Mouse (Mus musculus) adrenal gland, postnatal 14 days (tissue): ENCODE results near the gene Znhit2. TPM values are rescaled to one million over a fixed set of nuclear protein-coding genes. Genes with fewer than 3 reads are reported as not detected.
A peak's percentile ranks its signal among the peaks of the same experiment; 100 is the strongest.

Experiments used
- DNase-seq: peaks from one replicate; pipeline ENCODE4 v3.0.0; 2021; ENCODE audit warnings: mixed read lengths
- microRNA-seq, 2 experiments: library from miRNA; unstranded; fragments of <30 nt; microRNA quantifications; one replicate each; pipeline ENCODE4 v1.2.0; 2021
- total RNA-seq: library from RNA; stranded (reverse); gene quantifications from 2 replicates; pipeline ENCODE4 v1.2.3, GENCODE M21; 2021

Znhit2 gene
- total RNA-seq, 1 experiment from 2014 or later: 25.3 TPM

GRCm38 (mm10) chr19:6071261-6071660, 10.3 kb downstream of the Znhit2 start:
- no peak for DNase-seq

- no peak for DNase-seq
These were observed 12.9 kb downstream of the Znhit2 start for GRCm38 (mm10) chr19:6073889-6074288.

- peak; percentile 90 for DNase-seq
These were observed 15.8 kb downstream of the Znhit2 start, which contains the start of gene Vps51 for GRCm38 (mm10) chr19:6076564-6077393. Gene Vps51 (minus strand): TSS chr19:6077231.

GRCm38 (mm10) chr19:6079983-6080480, 19.0 kb downstream of the Znhit2 start, which contains the start of gene Tmem262:
Gene Tmem262 (plus strand): TSS chr19:6080033.
- DNase-seq: no peak

GRCm38 (mm10) chr19:6082156-6082555, 21.2 kb downstream of the Znhit2 start, which contains the start of gene Gm28374:
Gene Gm28374 (minus strand): TSS chr19:6082256.
- no peak for DNase-seq

- peak; percentile 96 for DNase-seq
These were observed 23.7 kb downstream of the Znhit2 start, which contains the start of the genes Zfpl1 and Cdca5 for GRCm38 (mm10) chr19:6084478-6085248. Gene Zfpl1 (minus strand): TSS chr19:6084956. Gene Cdca5 (plus strand): TSS chr19:6084983.

GRCm38 (mm10) chr19:6085417-6085879, 24.5 kb downstream of the Znhit2 start:
- peak; percentile 80 for DNase-seq

GRCm38 (mm10) chr19:6088841-6089240, 27.8 kb downstream of the Znhit2 start:
- DNase-seq: no peak

GRCm38 (mm10) chr19:6094119-6094518, 33.1 kb downstream of the Znhit2 start, which contains the start of gene AC131692.1:
Gene AC131692.1 (plus strand): TSS chr19:6094419.
- no peak for DNase-seq

- DNase-seq: peak; percentile 45
These were observed 36.9 kb downstream of the Znhit2 start for GRCm38 (mm10) chr19:6097847-6098246.

- no peak for DNase-seq
These were observed 40.2 kb downstream of the Znhit2 start for GRCm38 (mm10) chr19:6101186-6101585.

- DNase-seq: no peak
These were observed 41.3 kb downstream of the Znhit2 start for GRCm38 (mm10) chr19:6102169-6102853.

- no peak for DNase-seq
These were observed 43.5 kb downstream of the Znhit2 start for GRCm38 (mm10) chr19:6104476-6104875.

GRCm38 (mm10) chr19:6105586-6105985, 44.6 kb downstream of the Znhit2 start, which contains the start of gene Naaladl1:
Gene Naaladl1 (plus strand): TSS chr19:6105782.
- DNase-seq: no peak

Small RNA genes within 50 kb of the gene (microRNA-seq; reads per million reads assigned to microRNA genes)
- gene Mir6988: 0.43 to 0.76 reads per million in 2 experiments

Other genes starting within 250 kb of the Znhit2 start
- 26.0 and 34.5 TPM in 2 replicates for gene Frmd8, start 185.9 kb upstream of the Znhit2 start, total RNA-seq
- gene Slc25a45, start 183.4 kb upstream of the Znhit2 start, total RNA-seq: 14.7 and 16.5 TPM in 2 replicates
- gene Tigd3, start 167.0 kb upstream of the Znhit2 start, total RNA-seq: 1.4 and 1.7 TPM in 2 replicates
- gene Dpf2, start 148.2 kb upstream of the Znhit2 start, total RNA-seq: 118 and 119 TPM in 2 replicates
- gene Cdc42ep2, start 136.4 kb upstream of the Znhit2 start, total RNA-seq: 9.6 and 9.7 TPM in 2 replicates
- 24.6 and 28.4 TPM in 2 replicates for gene Pola2, start 97.0 kb upstream of the Znhit2 start, total RNA-seq
- gene Slc22a20, start 75.0 kb upstream of the Znhit2 start, total RNA-seq: not detected in 2 replicates
- 28.5 and 41.5 TPM in 2 replicates for gene Capn1, start 45.3 kb upstream of the Znhit2 start, total RNA-seq
- 53.2 and 54.8 TPM in 2 replicates for gene Syvn1, start 14.6 kb upstream of the Znhit2 start, total RNA-seq
- gene Mrpl49, start 3.4 kb upstream of the Znhit2 start, total RNA-seq: 59.7 and 68.2 TPM in 2 replicates
- gene Fau, start 3.3 kb upstream of the Znhit2 start, total RNA-seq: 956 and 1,133 TPM in 2 replicates
- gene Tm7sf2, start 7.2 kb downstream of the Znhit2 start, total RNA-seq: 9.5 and 19.3 TPM in 2 replicates
- gene Vps51, start 16.0 kb downstream of the Znhit2 start, total RNA-seq: 44.9 and 47.9 TPM in 2 replicates
- not detected in 2 replicates for gene Tmem262, start 18.8 kb downstream of the Znhit2 start, total RNA-seq
- gene Gm28374, start 21.1 kb downstream of the Znhit2 start, total RNA-seq: not detected in 2 replicates
- 31.0 and 33.5 TPM in 2 replicates for gene Zfpl1, start 23.8 kb downstream of the Znhit2 start, total RNA-seq
- gene Cdca5, start 23.8 kb downstream of the Znhit2 start, total RNA-seq: 5.5 and 5.7 TPM in 2 replicates
- gene AC131692.1, start 33.2 kb downstream of the Znhit2 start, total RNA-seq: 0.56 and 0.60 TPM in 2 replicates
- 0.33 TPM in 1 of 2 replicates, not detected in the other for gene Naaladl1, start 44.6 kb downstream of the Znhit2 start, total RNA-seq
- gene Sac3d1, start 57.5 kb downstream of the Znhit2 start, total RNA-seq: 12.9 and 15.4 TPM in 2 replicates
- 21.7 and 23.6 TPM in 2 replicates for gene Snx15, start 67.1 kb downstream of the Znhit2 start, total RNA-seq
- gene Batf2, start 79.8 kb downstream of the Znhit2 start, total RNA-seq: 0.52 and 1.5 TPM in 2 replicates
- 61.2 and 61.5 TPM in 2 replicates for gene Arl2, start 80.4 kb downstream of the Znhit2 start, total RNA-seq
- gene Majin, start 123.2 kb downstream of the Znhit2 start, total RNA-seq: 1.0 and 1.2 TPM in 2 replicates
- 19.6 and 20.2 TPM in 2 replicates for gene Gpha2, start 165.2 kb downstream of the Znhit2 start, total RNA-seq
- gene Ppp2r5b, start 174.7 kb downstream of the Znhit2 start, total RNA-seq: 64.8 and 67.0 TPM in 2 replicates
- gene Atg2a, start 180.5 kb downstream of the Znhit2 start, total RNA-seq: 27.5 and 30.6 TPM in 2 replicates
- 116 and 118 TPM in 2 replicates for gene Ehd1, start 215.5 kb downstream of the Znhit2 start, total RNA-seq
- 9.9 and 11.5 TPM in 2 replicates for gene Cdc42bpg, start 245.3 kb downstream of the Znhit2 start, total RNA-seq